Mouse (Mus musculus) heart, embryonic 15.5 days (tissue): ENCODE measurements around the gene Rnf181. TPM values are rescaled to one million over a fixed set of nuclear protein-coding genes. Genes with fewer than 3 reads are reported as not detected.

ENCODE experiments used
- ATAC-seq: fragments of 200-750 bp; cut with Nextera tagmentation; replicated peaks from 2 replicates; pipeline ENCODE4 v1.8.0; 2017; ENCODE audit warnings: low read depth, moderate TSS enrichment; ENCODE audit not compliant: insufficient number of reproducible peaks, insufficient read depth, low FRiP score
- H3K27ac ChIP-seq: fragments of 300-500 bp; sonication (generic); 2 replicates; pipeline ENCODE4 v1.5.1; 2015; ENCODE audit warnings: mild to moderate bottlenecking, inconsistent platforms
- H3K27me3 ChIP-seq: fragments of 300-500 bp; sonication (generic); 2 replicates; pipeline ENCODE4 v1.6.1; 2015; ENCODE audit warnings: inconsistent platforms
- H3K36me3 ChIP-seq: fragments of 300-500 bp; sonication (generic); 2 replicates; pipeline ENCODE4 v1.6.1; 2015; ENCODE audit warnings: mild to moderate bottlenecking, inconsistent platforms
- H3K4me1 ChIP-seq: fragments of 300-500 bp; sonication (generic); replicated peaks from 2 replicates; pipeline ENCODE4 v1.6.1; 2015; ENCODE audit warnings: inconsistent platforms
- H3K4me2 ChIP-seq: fragments of 300-500 bp; sonication (generic); 2 replicates; pipeline ENCODE4 v1.6.1; 2015; ENCODE audit warnings: inconsistent platforms, mild to moderate bottlenecking, moderate library complexity
- H3K4me3 ChIP-seq: fragments of 300-500 bp; sonication (generic); 2 replicates; pipeline ENCODE4 v1.5.1; 2015; ENCODE audit warnings: mild to moderate bottlenecking, inconsistent platforms
- H3K9ac ChIP-seq: fragments of 300-500 bp; sonication (generic); 2 replicates; pipeline ENCODE4 v1.6.1; 2015; ENCODE audit warnings: mild to moderate bottlenecking, inconsistent platforms
- H3K9me3 ChIP-seq: fragments of 300-500 bp; sonication (generic); replicated peaks from 2 replicates; pipeline ENCODE4 v1.6.1; 2016; ENCODE audit warnings: inconsistent platforms
- WGBS: fragments of 180-500 bp; shearing (Covaris S2); methylation state at CpG from one replicate; pipeline ENCODE4 v1.1.7; 2015; ENCODE audit warnings: mixed read lengths; 5-methylcytosine and 5-hydroxymethylcytosine counted together
- polyA plus RNA-seq: library from polyadenylated mRNA; unstranded; fragments of >200 nt; fragmentation: Nextera tagmentation; extraction: Ambion mirVana; gene quantifications from 2 replicates; pipeline ENCODE4 v1.2.1, GENCODE M21; 2015

Gene Rnf181
- polyA plus RNA-seq: 76.8 and 86.0 TPM in 2 replicates

GRCm38 (mm10) chr6:72366844-72367443 lies at the start of gene Rnf181:
Gene Rnf181, minus strand, starts transcription at chr6:72366956.
- Histone ChIP-seq H3K27ac (no peak within 1 kb of the TSS), H3K36me3 (0 out of 2 replicates have a peak, but pooled peaks cover 4% of the 10 kb centered on the region), H3K4me2 (no peak within 1 kb of the TSS), H3K4me1 (peaks cover 24% of the 10 kb centered on the region), H3K9ac (no peak within 1 kb of the TSS), H3K4me3 (no peak within 1 kb of the TSS), H3K27me3 (no peaks in the 10 kb centered on the region), H3K9me3 (no peaks in the 10 kb centered on the region)
- 70% methylated on average over 4 of the region's 4 CpGs for WGBS
- no peak for ATAC-seq

DNA sequence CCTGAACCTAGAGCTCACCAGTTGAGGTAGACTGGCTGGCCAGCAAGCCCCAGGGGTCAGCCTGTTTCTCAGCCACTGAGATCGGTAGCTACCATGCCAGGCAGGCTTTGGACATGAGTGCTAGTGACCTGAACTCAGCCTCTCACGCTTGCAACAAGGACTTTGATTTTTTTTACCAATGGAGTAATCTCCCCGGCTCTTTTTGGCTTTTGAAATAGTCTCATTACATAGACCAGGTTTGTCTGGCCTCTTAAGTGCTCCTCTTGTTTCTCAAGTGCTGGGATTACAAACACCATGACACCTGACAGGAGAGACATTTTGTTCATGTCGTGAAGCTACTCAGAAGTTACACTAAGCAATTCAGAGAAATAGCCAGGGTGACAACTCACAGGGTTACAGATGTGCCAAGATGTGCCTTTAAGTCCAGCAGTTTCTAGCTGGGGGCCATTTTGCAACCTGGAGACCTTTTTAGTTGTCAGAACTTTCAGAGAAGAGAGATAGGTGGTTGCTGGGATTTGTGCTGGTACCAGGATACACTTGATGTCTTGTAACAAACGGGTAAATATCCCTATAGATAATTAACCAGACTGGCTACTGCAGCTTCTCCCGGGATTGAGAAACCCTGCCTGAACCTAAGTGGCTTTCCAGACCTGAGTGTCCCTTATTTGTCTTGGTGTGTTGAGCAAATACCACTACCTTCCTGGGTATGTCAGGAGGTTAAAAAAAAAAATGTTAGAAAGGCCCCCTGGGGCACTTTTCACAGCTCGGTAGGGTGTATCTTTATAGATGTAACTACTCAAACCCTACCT lies 49.4 kb upstream of the Rnf181 start:
- Histone ChIP-seq H3K4me3 (no peak overlapping the region), H3K4me2 (0 out of 2 replicates have a peak overlapping the region, but pooled peaks have one; percentile 78), H3K27ac (no peak overlapping the region), H3K36me3 (peaks cover 24% of the 10 kb centered on the region), H3K4me1 (peaks cover 22% of the 10 kb centered on the region), H3K9ac (no peak overlapping the region), H3K27me3 (no peaks in the 10 kb centered on the region), H3K9me3 (no peaks in the 10 kb centered on the region)
- WGBS: 60% methylated on average over 7 of the region's 7 CpGs
- ATAC-seq: no peak

GRCm38 (mm10) chr6:72415181-72415580 lies 48.4 kb upstream of the Rnf181 start:
- no peak for ATAC-seq
- H3K27ac ChIP-seq: no peak overlapping the region
- 77% methylated on average over 5 of the region's 5 CpGs for WGBS
- no peaks in the 10 kb centered on the region for H3K9me3 ChIP-seq
- H3K4me3 ChIP-seq: peak overlapping the region; percentile 78
- peaks cover 22% of the 10 kb centered on the region for H3K4me1 ChIP-seq
- peaks cover 19% of the 10 kb centered on the region for H3K36me3 ChIP-seq
- peak overlapping the region; percentile 87 for H3K9ac ChIP-seq
- H3K27me3 ChIP-seq: no peaks in the 10 kb centered on the region
- peak overlapping the region; percentile 78 for H3K4me2 ChIP-seq

DNA sequence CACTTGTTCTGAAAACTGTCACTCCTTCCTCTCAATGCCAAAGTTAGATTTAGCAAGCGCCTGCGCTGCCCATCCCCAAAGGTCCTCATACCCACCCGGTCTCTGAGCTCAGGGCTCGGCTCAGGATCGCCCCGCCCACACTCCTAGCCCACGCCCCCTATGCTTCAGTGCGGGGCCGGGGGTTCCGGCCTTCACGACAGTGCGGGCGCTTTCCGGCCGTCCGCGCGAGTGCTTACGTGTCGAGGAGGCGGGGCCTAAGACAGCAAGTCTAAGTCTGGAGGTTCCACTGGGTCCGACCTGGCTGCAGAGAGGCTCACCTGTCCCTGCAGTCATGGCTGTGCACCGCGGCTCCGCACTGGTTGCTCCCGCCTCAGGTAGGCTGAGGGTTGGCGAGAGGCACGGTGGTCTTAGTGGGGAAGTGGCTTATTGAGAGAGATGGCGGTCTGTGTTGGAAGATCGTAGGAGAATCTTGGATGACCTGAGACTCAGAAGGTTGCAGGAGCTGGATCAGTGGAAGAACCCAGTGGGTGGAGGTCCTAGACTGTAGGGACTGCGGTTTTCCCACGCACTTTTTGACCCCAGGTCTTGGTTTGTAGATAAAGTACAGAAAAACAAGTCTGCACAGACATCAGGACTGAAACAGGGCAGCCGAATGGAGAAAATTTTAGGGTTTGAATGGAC lies 47.5 kb upstream of the Rnf181 start, which contains the start of gene Ggcx:
Gene Ggcx, plus strand, starts transcription at position 233 of the 681 bp plus-strand sequence.
- H3K27ac ChIP-seq: peak within 1 kb of the TSS; percentile 66

GRCm38 (mm10) chr6:72410518-72410917 lies 43.8 kb upstream of the Rnf181 start:
- no peak overlapping the region for H3K4me3 ChIP-seq
- no peaks in the 10 kb centered on the region for H3K36me3 ChIP-seq
- H3K9ac ChIP-seq: no peak overlapping the region
- no peak overlapping the region for H3K27ac ChIP-seq
- H3K4me1 ChIP-seq: peaks cover 15% of the 10 kb centered on the region
- no peaks in the 10 kb centered on the region for H3K9me3 ChIP-seq
- 70% methylated on average over 7 of the region's 7 CpGs for WGBS
- no peak overlapping the region for H3K4me2 ChIP-seq
- no peaks in the 10 kb centered on the region for H3K27me3 ChIP-seq
- no peak for ATAC-seq

More for the DNA sequence above, 47.5 kb upstream of the Rnf181 start, which contains the start of gene Ggcx:
- 1% methylated on average over 33 of the region's 33 CpGs for WGBS
- peak; percentile 93 for ATAC-seq
- peak within 1 kb of the TSS; percentile 87 for H3K9ac ChIP-seq
- H3K9me3 ChIP-seq: no peaks in the 10 kb centered on the region
- H3K27me3 ChIP-seq: no peaks in the 10 kb centered on the region
- H3K36me3 ChIP-seq: peaks cover 16% of the 10 kb centered on the region
- peak within 1 kb of the TSS; percentile 78 for H3K4me2 ChIP-seq
- H3K4me1 ChIP-seq: peaks cover 22% of the 10 kb centered on the region
- peak within 1 kb of the TSS; percentile 78 for H3K4me3 ChIP-seq

GRCm38 (mm10) chr6:72410003-72410402 lies 43.2 kb upstream of the Rnf181 start:
- Histone ChIP-seq H3K36me3 (no peaks in the 10 kb centered on the region), H3K4me1 (peaks cover 10% of the 10 kb centered on the region), H3K9ac (no peak overlapping the region), H3K9me3 (no peaks in the 10 kb centered on the region), H3K4me2 (no peak overlapping the region), H3K27ac (no peak overlapping the region), H3K4me3 (no peak overlapping the region), H3K27me3 (no peaks in the 10 kb centered on the region)
- WGBS: 15% methylated on average over 1 of the region's 1 CpGs
- ATAC-seq: no peak

GRCm38 (mm10) chr6:72409567-72409966 lies 42.8 kb upstream of the Rnf181 start:
- peaks cover 7% of the 10 kb centered on the region for H3K4me1 ChIP-seq
- H3K9ac ChIP-seq: no peak overlapping the region
- no peak overlapping the region for H3K4me2 ChIP-seq
- no peak overlapping the region for H3K4me3 ChIP-seq
- ATAC-seq: no peak
- no peaks in the 10 kb centered on the region for H3K36me3 ChIP-seq
- no peaks in the 10 kb centered on the region for H3K27me3 ChIP-seq
- WGBS: 16% methylated on average over 3 of the region's 3 CpGs
- H3K27ac ChIP-seq: no peak overlapping the region
- H3K9me3 ChIP-seq: no peaks in the 10 kb centered on the region

DNA sequence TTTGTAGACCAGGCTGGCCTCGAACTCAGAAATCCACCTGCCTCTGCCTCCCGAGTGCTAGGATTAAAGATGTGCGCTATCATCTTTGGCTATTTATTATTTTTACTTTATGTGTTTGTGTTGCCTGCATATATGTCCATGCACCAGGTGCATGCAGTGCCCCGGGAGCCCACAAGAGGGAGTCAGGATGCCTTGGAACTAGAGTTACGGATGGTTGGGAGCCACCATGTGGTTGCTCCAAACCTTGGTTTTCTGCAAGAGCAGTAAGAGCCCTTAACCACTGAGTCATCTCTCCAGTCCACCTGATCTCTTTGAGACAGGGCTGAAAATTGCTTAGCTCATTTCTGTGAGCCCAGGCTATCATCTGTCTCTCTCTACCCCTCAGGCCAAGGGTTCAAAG lies 40.4 kb upstream of the Rnf181 start:
- 4% methylated on average over 5 of the region's 5 CpGs for WGBS
- Histone ChIP-seq H3K9me3 (no peaks in the 10 kb centered on the region), H3K4me2 (no peak overlapping the region), H3K27ac (no peak overlapping the region), H3K4me1 (no peaks in the 10 kb centered on the region), H3K4me3 (no peak overlapping the region), H3K9ac (no peak overlapping the region), H3K27me3 (no peaks in the 10 kb centered on the region), H3K36me3 (no peaks in the 10 kb centered on the region)
- peak; percentile 39 for ATAC-seq

GRCm38 (mm10) chr6:72405356-72405755 lies 38.6 kb upstream of the Rnf181 start:
- Histone ChIP-seq H3K36me3 (no peaks in the 10 kb centered on the region), H3K27ac (no peak overlapping the region), H3K4me3 (no peak overlapping the region), H3K27me3 (no peaks in the 10 kb centered on the region), H3K4me2 (no peak overlapping the region), H3K4me1 (no peaks in the 10 kb centered on the region), H3K9me3 (no peaks in the 10 kb centered on the region), H3K9ac (no peak overlapping the region)
- no peak for ATAC-seq
- WGBS: 72% methylated on average over 7 of the region's 7 CpGs

- Histone ChIP-seq H3K4me2 (no peak overlapping the region), H3K4me3 (no peak overlapping the region), H3K4me1 (no peaks in the 10 kb centered on the region), H3K27ac (no peak overlapping the region), H3K27me3 (no peaks in the 10 kb centered on the region), H3K9ac (no peak overlapping the region), H3K9me3 (no peaks in the 10 kb centered on the region), H3K36me3 (no peaks in the 10 kb centered on the region)
- ATAC-seq: no peak
- WGBS: 28% methylated on average over 7 of the region's 7 CpGs
Observed at GRCm38 (mm10) chr6:72401875-72402274, 35.1 kb upstream of the Rnf181 start.

DNA sequence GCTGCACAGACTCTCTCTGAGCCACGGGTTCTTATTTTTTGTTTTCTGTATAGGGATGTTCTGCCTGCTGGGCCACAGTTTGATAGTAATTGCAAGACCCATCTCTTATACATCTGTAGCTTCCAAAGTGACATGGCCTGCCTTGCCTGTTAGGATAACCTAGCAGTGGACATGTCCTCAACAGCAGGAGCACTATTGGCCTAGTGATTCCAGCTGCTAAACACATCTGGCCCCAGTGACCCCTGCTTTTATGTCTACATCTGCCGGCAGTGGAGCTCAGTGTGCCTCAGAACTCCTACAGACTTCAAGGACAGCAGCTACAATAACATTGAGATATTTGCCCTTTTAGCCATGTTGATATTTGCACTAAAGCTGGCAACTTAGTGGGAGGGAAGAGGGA lies 33.2 kb upstream of the Rnf181 start:
- Histone ChIP-seq H3K27ac (no peak overlapping the region), H3K4me1 (no peaks in the 10 kb centered on the region), H3K36me3 (no peaks in the 10 kb centered on the region), H3K4me2 (no peak overlapping the region), H3K4me3 (no peak overlapping the region), H3K9me3 (no peaks in the 10 kb centered on the region), H3K9ac (no peak overlapping the region), H3K27me3 (no peaks in the 10 kb centered on the region)
- WGBS: 60% methylated on average over 2 of the region's 2 CpGs
- ATAC-seq: no peak
